Mouse (Mus musculus): ENCODE data around the gene Sult2b1.

Sult2b1 gene

GRCm38 (mm10) chr7:45710477-45711191 is 73.8 kb downstream of the Sult2b1 start:
- DNase-seq = no peak

- no peak for DNase-seq
These were observed 74.7 kb downstream of the Sult2b1 start for GRCm38 (mm10) chr7:45709677-45710355.

- no peak for DNase-seq
These were observed 75.4 kb downstream of the Sult2b1 start for GRCm38 (mm10) chr7:45709036-45709435.

GRCm38 (mm10) chr7:45708221-45708761 is 76.2 kb downstream of the Sult2b1 start:
- DNase-seq = no peak

- peak; percentile 86 for DNase-seq
These were observed 77.0 kb downstream of the Sult2b1 start for GRCm38 (mm10) chr7:45707375-45707967.

GRCm38 (mm10) chr7:45706721-45707241 is 77.7 kb downstream of the Sult2b1 start:
- peak; percentile 91 for DNase-seq

- peak; percentile 62 for DNase-seq
These were observed 78.6 kb downstream of the Sult2b1 start for GRCm38 (mm10) chr7:45705873-45706281.

- no peak for DNase-seq
These were observed 79.0 kb downstream of the Sult2b1 start for GRCm38 (mm10) chr7:45705443-45705864.

GRCm38 (mm10) chr7:45704730-45705442 is 79.6 kb downstream of the Sult2b1 start, which contains the start of gene Dbp:
Gene Dbp (plus strand): TSS chr7:45705088.
- peak; percentile 95 for DNase-seq

GRCm38 (mm10) chr7:45704046-45704559 is 80.4 kb downstream of the Sult2b1 start:
- peak; percentile 52 for DNase-seq

- DNase-seq = no peak
These were observed 80.9 kb downstream of the Sult2b1 start for GRCm38 (mm10) chr7:45703521-45704033.

- no peak for DNase-seq
These were observed 81.5 kb downstream of the Sult2b1 start for GRCm38 (mm10) chr7:45702809-45703520.

GRCm38 (mm10) chr7:45702316-45702715 is 82.2 kb downstream of the Sult2b1 start:
- DNase-seq = no peak

GRCm38 (mm10) chr7:45701607-45702006 is 82.9 kb downstream of the Sult2b1 start:
- no peak for DNase-seq

GRCm38 (mm10) chr7:45701072-45701471 is 83.4 kb downstream of the Sult2b1 start:
- no peak for DNase-seq

GRCm38 (mm10) chr7:45700301-45701015 is 84.0 kb downstream of the Sult2b1 start:
- peak; percentile 47 for DNase-seq

- no peak for DNase-seq
These were observed 84.8 kb downstream of the Sult2b1 start, which contains the start of gene Car11 for GRCm38 (mm10) chr7:45699523-45700141. Gene Car11 (plus strand): TSS chr7:45699843.

GRCm38 (mm10) chr7:45697894-45698293 is 86.6 kb downstream of the Sult2b1 start:
- no peak for DNase-seq

GRCm38 (mm10) chr7:45695098-45695497 is 89.4 kb downstream of the Sult2b1 start:
- no peak for DNase-seq

Measured in liver (tissue).